Comparison of ENCODE assay signal across 9 mouse cellular contexts in the genomic region with DNA sequence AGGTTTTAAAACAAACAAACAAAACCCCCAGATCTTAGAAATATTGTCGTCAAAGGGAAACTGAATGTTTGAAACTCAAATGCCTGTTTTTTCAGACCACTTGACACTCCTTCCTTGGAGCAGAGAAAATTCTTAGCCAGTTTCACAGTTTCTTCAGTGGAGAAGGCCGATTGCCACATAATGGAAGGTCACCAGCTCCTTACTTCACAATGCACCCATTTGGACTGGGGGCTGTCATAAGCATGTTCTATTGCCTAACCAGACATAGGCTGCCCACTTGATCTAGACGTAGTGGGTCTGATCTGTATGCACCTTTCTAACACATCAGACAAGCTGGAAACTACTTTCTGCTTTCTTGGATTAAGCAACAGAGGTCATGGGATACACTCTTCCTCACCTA. TPM values are rescaled to one million over a fixed set of nuclear protein-coding genes. Genes with fewer than 3 reads are reported as not detected.
DNase-seq lines count a peak whose midpoint lies in the region; ATAC-seq and TF ChIP-seq lines count a peak whose summit lies in the region.
"Had no signal": no experiment of that assay in that cellular context is flagged by ENCODE, and none has a peak within 500 bp of the region (broad histone marks: within the 10 kb centered on the region; RNA-seq: fewer than 3 reads in every experiment).

No protein-coding gene starts in this region.

- H3K4me2 ChIP-seq in intestine, embryonic 15.5 days (replicated peaks) = peak overlapping the region; percentile 76
- H3K4me2 ChIP-seq in midbrain, embryonic 13.5 days (replicated peaks) = peak overlapping the region; percentile 81

- H3K9ac ChIP-seq in heart, adult 2 months (ENCODE audit: low read depth, low read length) = peak overlapping the region; percentile 70; the same call in 1 of the 2 replicates
- 0 out of 2 replicates have a peak overlapping the region, but pooled peaks have one; percentile 33 for H3K9ac ChIP-seq in intestine, embryonic 15.5 days
- no peak overlapping the region for H3K9ac ChIP-seq in midbrain, embryonic 13.5 days (replicated peaks)

- H3K79me2 ChIP-seq in heart, adult 2 months (replicated peaks; ENCODE audit: control insufficient read depth, insufficient read depth, low read length) = peaks cover 3% of the 10 kb centered on the region; the same call in 1 of the 2 replicates

- no peaks in the 10 kb centered on the region for H3K4me1 ChIP-seq in heart, adult 2 months (ENCODE audit: control insufficient read depth, insufficient read depth, low read length)
- H3K4me1 ChIP-seq in intestine, embryonic 15.5 days (replicated peaks) = 0 out of 2 replicates have a peak, but pooled peaks cover 5% of the 10 kb centered on the region
- H3K4me1 ChIP-seq in midbrain, embryonic 13.5 days (replicated peaks) = peaks cover 19% of the 10 kb centered on the region

- H3K27ac ChIP-seq in heart, adult 2 months = peak overlapping the region; percentile 85
- H3K27ac ChIP-seq in intestine, embryonic 15.5 days = peak overlapping the region; percentile 51
- no peak overlapping the region for H3K27ac ChIP-seq in midbrain, embryonic 13.5 days

- H3K36me3 ChIP-seq in heart, adult 2 months (ENCODE audit: control insufficient read depth, insufficient read depth, low read length) = peaks cover 4% of the 10 kb centered on the region
- no peaks in the 10 kb centered on the region for H3K36me3 ChIP-seq in intestine, embryonic 15.5 days
- no peaks in the 10 kb centered on the region for H3K36me3 ChIP-seq in midbrain, embryonic 13.5 days

- 77% methylated on average over 3 of the region's 3 CpGs for WGBS in heart, adult 2 months
- WGBS in intestine, embryonic 15.5 days = 42% methylated on average over 3 of the region's 3 CpGs
- WGBS in midbrain, embryonic 13.5 days = 47% methylated on average over 3 of the region's 3 CpGs

- no peak for TF ChIP-seq CTCF in heart, adult 2 months (IDR thresholded peaks at IDR 0.05)
- no peak for TF ChIP-seq CTCF in brain, embryonic 14.5 days (IDR thresholded peaks at IDR 0.05; ENCODE audit: borderline replicate concordance, extremely low read depth, insufficient read depth, insufficient read length)

- H3K27me3 ChIP-seq in heart, adult 2 months (ENCODE audit: control insufficient read depth, insufficient read depth, low read length) = no peaks in the 10 kb centered on the region
- H3K27me3 ChIP-seq in intestine, embryonic 15.5 days (replicated peaks) = no peaks in the 10 kb centered on the region
- no peaks in the 10 kb centered on the region for H3K27me3 ChIP-seq in midbrain, embryonic 13.5 days

- intact Hi-C loops in heart, adult 2 months (cut with DNase I) = loop anchor here (5.0 kb wide), 2 partner anchors 127 to 228 kb away; a partner anchor contains a TSS
- intact Hi-C loops in heart, postnatal 14 days (cut with DNase I) = loop anchor here (5.0 kb wide), 1 partner anchor 127 kb away; a partner anchor contains a TSS

- no peak for ATAC-seq in intestine, embryonic 15.5 days
- ATAC-seq in midbrain, embryonic 13.5 days = no peak

- no peak for TF ChIP-seq POLR2A in heart, adult 2 months (IDR thresholded peaks at IDR 0.05; ENCODE audit: insufficient read depth, low read depth, low read length)
- no peak for TF ChIP-seq POLR2A in brain, embryonic 14.5 days (IDR thresholded peaks at IDR 0.05; ENCODE audit: borderline replicate concordance, extremely low read depth, insufficient read depth, insufficient read length, poor library complexity, severe bottlenecking)

- no peak for TF ChIP-seq EP300 in heart, adult 2 months (IDR thresholded peaks at IDR 0.05; ENCODE audit: insufficient read depth, low read depth, low read length)

- DNase-seq in heart, adult 2 months = no peak
- no peak for DNase-seq in heart, postnatal 14 days
- DNase-seq in brain, embryonic 14.5 days (ENCODE audit: low read depth) = peak; percentile 11
- DNase-seq in thymus, postnatal 4 days = no peak
- DNase-seq in layer of hippocampus, postnatal 36 days = no peak
- DNase-seq in frontal cortex, postnatal 10 days (ENCODE audit: low spot score in 2 of 2) = no peak

- no peaks in the 10 kb centered on the region for H3K9me3 ChIP-seq in intestine, embryonic 15.5 days
- H3K9me3 ChIP-seq in midbrain, embryonic 13.5 days = no peaks in the 10 kb centered on the region

- H3K4me3 ChIP-seq in heart, adult 2 months = no peak overlapping the region
- peak overlapping the region; percentile 81; the same call in 1 of the 2 replicates for H3K4me3 ChIP-seq in intestine, embryonic 15.5 days (replicated peaks)
- H3K4me3 ChIP-seq in midbrain, embryonic 13.5 days (replicated peaks) = no peak overlapping the region; the same call in 1 of the 2 replicates

RNA-seq across cellular contexts. Expression of a gene that starts 0.6 kb away (rescaled TPM):
- total RNA-seq in heart, adult 2 months (2021) = 100 to 1,000 TPM; 278 to 334 TPM
- 228 and 230 TPM in 2 replicates for polyA plus RNA-seq in heart, adult 2 months (2012; rRNA removed)
- total RNA-seq in heart, postnatal 14 days (2021) = 100 to 1,000 TPM; 252 to 257 TPM
- 5.1 and 6.0 TPM in 2 replicates for polyA plus RNA-seq in brain, embryonic 14.5 days (2012; rRNA removed)
- polyA plus RNA-seq in intestine, embryonic 15.5 days (2015; fragmentation: Nextera tagmentation; extraction: Ambion mirVana) = 219 and 229 TPM in 2 replicates
- 6.6 and 6.9 TPM in 2 replicates for polyA plus RNA-seq in midbrain, embryonic 13.5 days (2015; fragmentation: Nextera tagmentation; extraction: Ambion mirVana)
- 10 to 100 TPM; 42.3 to 47.0 TPM for total RNA-seq in layer of hippocampus, postnatal 36 days (2021)

RNA-seq across cellular contexts. Expression of a gene that starts 45.1 kb away (rescaled TPM):
- not detected for total RNA-seq in heart, adult 2 months (2021)
- polyA plus RNA-seq in heart, adult 2 months (2012; rRNA removed) = not detected in 2 replicates
- not detected for total RNA-seq in heart, postnatal 14 days (2021)
- 0.23 TPM in 1 of 2 replicates, not detected in the other for polyA plus RNA-seq in brain, embryonic 14.5 days (2012; rRNA removed)
- polyA plus RNA-seq in intestine, embryonic 15.5 days (2015; fragmentation: Nextera tagmentation; extraction: Ambion mirVana) = 0.39 and 0.62 TPM in 2 replicates
- 0.31 TPM in 1 of 2 replicates, not detected in the other for polyA plus RNA-seq in midbrain, embryonic 13.5 days (2015; fragmentation: Nextera tagmentation; extraction: Ambion mirVana)
- total RNA-seq in layer of hippocampus, postnatal 36 days (2021) = 1 to 10 TPM in 1 of 2 experiments, under 1 TPM in 1; 0.90 to 1.2 TPM
- polyA plus RNA-seq: neural tube, embryonic 11.5 days had no signal

Comparison
In these comparisons a context has a peak if more than half of its experiments do, and no peak if none do; other contexts are left out.
1. RNA of a gene that starts 0.6 kb away (polyA plus RNA-seq): 228 to 230 TPM in heart, adult 2 months and 219 to 229 TPM in intestine, embryonic 15.5 days; 6.6 to 6.9 TPM in midbrain, embryonic 13.5 days and 5.1 to 6.0 TPM in brain, embryonic 14.5 days; every median in the first group is over 10 times any median in the second.